Mouse (Mus musculus) limb, embryonic 10.5 days (tissue): Measurements from ENCODE around the gene Abhd17c. TPM values are rescaled to one million over a fixed set of nuclear protein-coding genes. Genes with fewer than 3 reads are reported as not detected.
"Not testable (repeated sequence)": the region's sequence is repeated elsewhere in the genome, so short reads cannot be mapped to it uniquely, and the experiment has no call there.

Experiments
- DNase-seq: peaks from one replicate; pipeline ENCODE4 v3.0.0-alpha.2; 2017; ENCODE audit warnings: low spot score
- H3K27ac ChIP-seq: fragments of 300-500 bp; sonication (generic); 2 replicates; pipeline ENCODE4 v1.5.1; 2016; ENCODE audit warnings: mild to moderate bottlenecking
- H3K27me3 ChIP-seq: fragments of 300-500 bp; sonication (generic); 2 replicates; pipeline ENCODE4 v1.6.1; 2016; ENCODE audit warnings: low read depth, mild to moderate bottlenecking; ENCODE audit not compliant: poor library complexity, severe bottlenecking
- H3K36me3 ChIP-seq: fragments of 300-500 bp; sonication (generic); 2 replicates; pipeline ENCODE4 v1.6.1; 2016; ENCODE audit warnings: mild to moderate bottlenecking, moderate library complexity
- H3K4me1 ChIP-seq: fragments of 300-500 bp; sonication (generic); 2 replicates; pipeline ENCODE4 v1.6.1; 2016
- H3K4me3 ChIP-seq: fragments of 300-500 bp; sonication (generic); 2 replicates; pipeline ENCODE4 v1.5.1; 2016; ENCODE audit warnings: mild to moderate bottlenecking, moderate library complexity
- H3K9me3 ChIP-seq: fragments of 300-500 bp; sonication (generic); replicated peaks from 2 replicates; pipeline ENCODE4 v1.6.1; 2016; ENCODE audit warnings: mild to moderate bottlenecking
- WGBS: fragments of 180-500 bp; shearing (Covaris S2); methylation state at CpG from one replicate; pipeline ENCODE4 v1.1.7; 2016; 5-methylcytosine and 5-hydroxymethylcytosine counted together
- polyA plus RNA-seq: library from polyadenylated mRNA; unstranded; fragments of >200 nt; fragmentation: Nextera tagmentation; extraction: Ambion mirVana; gene quantifications from 2 replicates; pipeline ENCODE4 v1.2.1, GENCODE M21; 2016

The Abhd17c gene
- polyA plus RNA-seq: 46.2 and 53.6 TPM in 2 replicates

DNA sequence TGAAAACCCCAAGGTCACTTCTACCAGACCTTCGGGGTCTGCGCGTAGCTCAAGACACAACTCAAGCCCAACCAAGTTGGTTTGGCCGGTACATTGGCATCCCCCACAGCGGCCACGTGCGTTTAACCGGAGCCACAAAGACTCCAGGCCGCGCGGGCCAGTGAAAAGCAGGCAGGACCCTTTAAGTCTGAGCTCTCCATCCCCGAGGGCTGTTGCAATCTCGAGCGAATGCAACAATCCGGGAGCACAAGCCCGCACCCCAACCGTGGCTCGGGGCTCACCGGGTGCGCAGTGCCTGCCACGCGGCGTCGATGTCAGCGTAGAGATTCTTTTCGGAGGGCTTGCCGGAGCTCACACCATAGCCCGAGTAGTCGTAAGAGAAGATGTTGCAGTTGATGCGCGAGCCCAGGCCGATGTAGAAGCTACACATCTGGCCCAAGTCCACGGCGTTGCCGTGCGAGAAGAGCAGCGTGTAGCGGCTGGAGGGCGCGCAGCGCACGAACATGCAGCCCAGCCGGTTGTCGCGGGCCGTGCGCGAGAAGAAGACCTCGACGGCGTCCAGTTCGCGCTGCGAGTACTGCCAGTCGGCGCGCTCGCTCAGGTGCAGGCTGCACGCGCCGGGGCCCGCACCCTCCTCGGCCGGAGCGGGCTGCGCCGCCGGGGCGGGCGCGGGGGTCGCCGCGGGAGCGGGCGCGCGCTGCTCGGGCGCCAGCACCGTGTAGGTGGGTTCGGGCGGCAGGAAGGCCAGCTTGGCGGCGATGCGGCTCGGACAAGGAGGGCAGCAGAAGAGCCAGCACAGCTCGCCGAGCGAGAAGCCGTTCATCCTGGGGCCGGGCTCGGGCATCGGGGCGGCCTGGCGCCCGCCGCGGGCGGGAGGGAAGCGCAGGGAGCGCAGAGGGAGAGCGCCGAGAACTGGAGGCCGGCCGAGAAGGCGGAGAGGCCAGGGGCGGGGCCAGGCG lies at the start of gene Abhd17c:
Gene Abhd17c (minus strand): TSS at position 893 of the 959 bp plus-strand sequence.
- Histone ChIP-seq H3K36me3 (peaks cover 16% of the 10 kb centered on the region), H3K4me1 (peaks cover 35% of the 10 kb centered on the region), H3K4me3 (peak within 1 kb of the TSS; percentile 96), H3K27ac (peak within 1 kb of the TSS; percentile 98), H3K9me3 (no peaks in the 10 kb centered on the region), H3K27me3 (no peaks in the 10 kb centered on the region)
- peak; percentile 76 for DNase-seq
- under 1% methylated on average over 107 of the region's 109 CpGs for WGBS

- H3K36me3 ChIP-seq: no peaks in the 10 kb centered on the region
- no peaks in the 10 kb centered on the region for H3K27me3 ChIP-seq
- no peaks in the 10 kb centered on the region for H3K9me3 ChIP-seq
- 84% methylated on average over 6 of the region's 6 CpGs for WGBS
- no peak overlapping the region for H3K4me3 ChIP-seq
- no peak for DNase-seq
- H3K27ac ChIP-seq: no peak overlapping the region
- no peaks in the 10 kb centered on the region for H3K4me1 ChIP-seq
Measured at GRCm38 (mm10) chr7:84197208-84197860, 45.6 kb upstream of the Abhd17c start.

- 80% methylated on average over 6 of the region's 6 CpGs for WGBS
- DNase-seq: no peak
- no peak overlapping the region for H3K27ac ChIP-seq
- no peak overlapping the region for H3K4me3 ChIP-seq
- H3K9me3 ChIP-seq: no peaks in the 10 kb centered on the region
- no peaks in the 10 kb centered on the region for H3K36me3 ChIP-seq
- H3K27me3 ChIP-seq: no peaks in the 10 kb centered on the region
- no peaks in the 10 kb centered on the region for H3K4me1 ChIP-seq
Measured at GRCm38 (mm10) chr7:84196221-84196620, 44.5 kb upstream of the Abhd17c start.

- DNase-seq: no peak
- 94% methylated on average over 3 of the region's 3 CpGs for WGBS
- H3K27ac ChIP-seq: no peak overlapping the region
Measured at GRCm38 (mm10) chr7:84192256-84192655, 40.6 kb upstream of the Abhd17c start.

GRCm38 (mm10) chr7:84191476-84191875 lies 39.8 kb upstream of the Abhd17c start:
- Histone ChIP-seq H3K4me3 (no peak overlapping the region), H3K27ac (no peak overlapping the region), H3K9me3 (no peaks in the 10 kb centered on the region), H3K27me3 (no peaks in the 10 kb centered on the region), H3K36me3 (no peaks in the 10 kb centered on the region), H3K4me1 (no peaks in the 10 kb centered on the region)
- 92% methylated on average over 2 of the region's 2 CpGs for WGBS
- no peak for DNase-seq

More at GRCm38 (mm10) chr7:84192256-84192655, 40.6 kb upstream of the Abhd17c start:
- H3K27me3 ChIP-seq: no peaks in the 10 kb centered on the region
- H3K36me3 ChIP-seq: no peaks in the 10 kb centered on the region
- no peaks in the 10 kb centered on the region for H3K9me3 ChIP-seq
- no peak overlapping the region for H3K4me3 ChIP-seq
- no peaks in the 10 kb centered on the region for H3K4me1 ChIP-seq

DNA sequence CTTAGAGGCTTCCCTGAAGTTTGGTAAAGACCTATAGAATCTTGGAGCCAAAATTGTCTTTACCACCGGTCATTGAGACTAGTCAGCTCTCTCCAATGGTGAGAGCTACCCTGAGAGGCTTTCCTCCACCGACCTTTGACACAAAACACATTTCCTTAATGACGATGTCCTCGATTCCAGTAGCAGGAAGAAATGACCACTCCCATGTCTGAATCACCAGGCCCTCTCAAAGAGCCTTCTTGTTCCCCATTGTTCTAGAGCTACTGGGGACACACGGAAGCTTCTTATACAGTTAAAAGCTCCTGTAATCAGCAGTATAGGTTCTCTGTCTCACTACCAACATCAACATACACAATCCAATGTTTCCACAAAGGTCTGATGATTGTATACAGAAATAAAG lies 36.5 kb upstream of the Abhd17c start:
- Histone ChIP-seq H3K27me3 (no peaks in the 10 kb centered on the region), H3K4me1 (no peaks in the 10 kb centered on the region), H3K4me3 (no peak overlapping the region), H3K36me3 (no peaks in the 10 kb centered on the region), H3K27ac (no peak overlapping the region), H3K9me3 (no peaks in the 10 kb centered on the region)
- DNase-seq: no peak
- 81% methylated on average over 5 of the region's 5 CpGs for WGBS

DNA sequence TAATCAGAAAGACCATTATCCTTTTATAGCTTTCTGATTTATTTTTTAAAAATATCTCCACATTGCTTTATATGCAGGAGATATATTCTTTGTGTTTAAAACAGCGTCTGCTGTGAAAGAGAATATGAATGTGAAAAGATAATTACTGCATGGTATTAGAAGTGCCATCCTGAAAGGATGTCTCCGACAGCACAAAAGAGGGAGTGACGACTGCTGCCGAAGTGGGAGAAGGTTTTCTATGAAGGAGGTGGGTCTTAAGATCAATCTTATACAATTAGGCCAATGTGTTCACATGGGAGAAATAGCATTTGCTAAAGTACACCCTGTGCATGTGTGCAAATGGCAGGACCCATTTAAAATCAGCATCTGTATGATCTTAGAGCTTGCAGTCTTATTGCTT lies 33.5 kb upstream of the Abhd17c start:
- no peaks in the 10 kb centered on the region for H3K9me3 ChIP-seq
- H3K4me3 ChIP-seq: no peak overlapping the region
- no peak overlapping the region for H3K27ac ChIP-seq
- DNase-seq: no peak
- no peaks in the 10 kb centered on the region for H3K4me1 ChIP-seq
- 91% methylated on average over 4 of the region's 4 CpGs for WGBS
- no peaks in the 10 kb centered on the region for H3K36me3 ChIP-seq
- no peaks in the 10 kb centered on the region for H3K27me3 ChIP-seq

DNA sequence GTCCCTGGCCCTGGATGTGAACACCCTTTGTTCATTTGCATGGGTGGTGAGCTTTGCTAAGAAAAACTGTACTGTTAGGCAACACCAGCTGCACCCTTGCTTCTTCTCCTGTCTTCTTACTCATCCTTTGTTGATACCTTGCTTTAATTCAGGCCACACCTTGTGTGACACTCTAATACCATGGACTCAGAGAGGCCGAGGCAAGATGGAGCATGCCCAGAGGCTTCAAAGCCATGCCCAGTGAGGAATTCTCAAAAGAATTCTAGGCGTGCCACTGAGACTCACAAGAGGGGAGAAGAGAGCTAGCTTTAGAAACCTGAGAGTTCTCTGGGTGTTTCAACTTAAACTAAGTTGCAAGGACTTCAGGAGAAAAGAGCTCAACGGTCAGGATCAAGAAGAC lies 33.0 kb upstream of the Abhd17c start:
- no peaks in the 10 kb centered on the region for H3K27me3 ChIP-seq
- no peak for DNase-seq
- 67% methylated on average over 3 of the region's 3 CpGs for WGBS
- no peak overlapping the region for H3K4me3 ChIP-seq
- H3K4me1 ChIP-seq: no peaks in the 10 kb centered on the region
- H3K27ac ChIP-seq: no peak overlapping the region
- no peaks in the 10 kb centered on the region for H3K36me3 ChIP-seq
- H3K9me3 ChIP-seq: no peaks in the 10 kb centered on the region

DNA sequence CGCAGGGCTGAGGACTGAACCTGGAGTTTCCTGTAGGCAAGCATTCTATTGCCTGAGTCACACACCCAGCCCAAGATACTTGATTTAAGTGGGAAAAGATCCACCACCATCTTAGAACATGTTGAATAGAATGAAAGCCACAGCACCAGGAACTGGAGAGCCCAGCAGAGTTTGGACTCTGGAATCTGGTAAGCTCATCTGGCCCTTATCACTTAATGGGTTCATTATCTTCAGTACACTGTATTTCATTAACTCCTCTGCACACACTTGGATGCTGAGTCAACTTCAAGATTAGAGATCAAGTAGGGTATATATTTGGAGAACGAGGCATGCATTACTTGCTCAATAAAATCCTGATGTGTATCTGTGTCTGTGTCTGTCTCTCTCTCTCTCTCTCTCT lies 27.1 kb upstream of the Abhd17c start:
- not testable (repeated sequence) for H3K9me3 ChIP-seq, H3K27me3 ChIP-seq, DNase-seq, H3K27ac ChIP-seq, H3K4me3 ChIP-seq, H3K36me3 ChIP-seq, H3K4me1 ChIP-seq
- WGBS: 90% methylated on average over 2 of the region's 2 CpGs

DNA sequence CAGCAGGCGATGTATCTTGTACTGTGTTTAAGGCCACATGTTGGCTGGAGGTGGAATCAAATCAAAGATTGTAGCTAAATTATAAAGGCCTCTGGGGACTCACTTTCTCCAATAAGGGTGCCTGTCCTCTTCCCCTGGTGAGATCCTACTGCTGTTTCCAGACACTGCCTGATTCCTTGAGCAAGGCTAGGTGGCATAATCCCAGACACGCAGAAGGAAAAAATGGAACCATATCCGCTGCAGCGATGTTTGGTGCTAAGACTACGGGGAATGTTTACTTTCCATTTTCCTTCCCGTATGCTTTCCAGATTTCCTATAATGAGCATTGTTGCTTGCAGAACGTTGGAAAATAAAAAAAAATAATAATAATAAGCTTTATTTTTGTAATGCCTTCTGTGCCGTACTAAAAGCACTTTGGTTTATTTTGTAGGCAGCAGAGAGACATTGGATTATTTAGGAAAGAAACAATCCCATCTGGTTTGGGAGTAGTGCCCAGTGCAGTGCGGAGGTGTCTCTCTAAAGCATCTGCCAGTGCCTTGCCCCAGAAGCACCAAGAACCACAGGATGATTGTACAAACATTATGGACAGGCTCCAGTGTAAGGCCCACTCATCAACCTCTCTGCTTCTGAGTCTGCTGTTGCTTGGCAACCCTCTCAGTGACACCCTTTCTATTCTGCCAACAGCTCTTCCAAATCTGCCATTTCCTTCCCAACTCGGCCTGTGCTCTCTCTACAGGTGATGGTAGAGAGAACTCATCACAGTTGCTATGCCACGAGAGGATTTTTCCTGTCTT lies 23.2 kb upstream of the Abhd17c start:
- no peak overlapping the region for H3K27ac ChIP-seq
- no peak overlapping the region for H3K4me3 ChIP-seq
- no peaks in the 10 kb centered on the region for H3K36me3 ChIP-seq
- H3K27me3 ChIP-seq: no peaks in the 10 kb centered on the region
- H3K9me3 ChIP-seq: no peaks in the 10 kb centered on the region
- no peaks in the 10 kb centered on the region for H3K4me1 ChIP-seq
- WGBS: 88% methylated on average over 11 of the region's 11 CpGs
- DNase-seq: no peak

DNA sequence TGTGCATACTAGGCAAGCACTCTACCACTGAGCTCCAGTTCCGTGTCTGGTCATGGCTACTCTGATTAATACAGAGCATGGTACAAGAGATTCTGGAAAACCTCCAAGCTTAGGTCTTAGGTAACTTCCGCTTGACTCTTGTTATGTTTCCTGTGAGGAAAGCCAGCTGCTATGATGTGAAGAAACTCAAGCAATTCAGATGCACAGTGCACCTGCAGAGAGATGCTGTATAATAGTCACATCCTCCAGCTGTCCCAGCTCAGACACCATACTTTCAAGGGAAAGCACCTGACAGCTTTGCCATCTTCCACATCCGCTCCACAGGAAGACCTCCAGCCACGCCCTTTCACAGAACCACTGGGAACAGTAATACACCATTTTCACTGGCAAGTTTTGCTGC lies 21.7 kb upstream of the Abhd17c start:
- no peak overlapping the region for H3K27ac ChIP-seq
- no peak for DNase-seq
- H3K4me1 ChIP-seq: no peaks in the 10 kb centered on the region
- no peaks in the 10 kb centered on the region for H3K27me3 ChIP-seq
- no peak overlapping the region for H3K4me3 ChIP-seq
- no peaks in the 10 kb centered on the region for H3K9me3 ChIP-seq
- H3K36me3 ChIP-seq: no peaks in the 10 kb centered on the region
- 93% methylated on average over 4 of the region's 4 CpGs for WGBS

DNA sequence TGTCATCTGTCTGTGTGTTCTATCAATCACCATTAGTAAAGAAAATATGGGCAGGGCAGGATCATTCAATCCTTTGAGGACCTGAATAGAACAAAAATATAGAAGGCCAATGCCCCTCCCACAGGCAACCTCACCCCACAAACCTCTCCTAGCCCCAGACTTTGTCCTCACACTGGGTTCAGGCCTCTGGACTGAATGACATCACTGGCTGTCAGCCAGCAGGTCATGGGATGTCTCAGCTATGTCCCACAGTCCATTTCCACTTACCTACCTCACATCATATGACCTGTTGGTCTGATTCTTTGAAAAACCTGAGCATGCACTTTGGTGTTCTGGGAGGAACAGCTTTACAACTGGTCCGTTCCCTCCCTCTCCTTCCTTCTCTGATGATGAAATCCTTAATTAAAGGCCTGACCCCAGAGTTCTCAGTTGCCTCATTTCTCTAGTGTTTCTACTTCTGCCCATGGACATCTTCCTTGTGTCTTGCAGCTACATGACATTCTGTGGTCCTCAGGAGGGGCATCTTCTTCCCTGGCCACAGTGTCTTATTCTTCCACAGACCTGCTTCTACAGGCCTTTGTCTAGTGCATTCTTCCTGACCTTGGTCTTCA lies 19.6 kb upstream of the Abhd17c start:
- no peaks in the 10 kb centered on the region for H3K36me3 ChIP-seq
- H3K27me3 ChIP-seq: no peaks in the 10 kb centered on the region
- no peak overlapping the region for H3K27ac ChIP-seq
- 0 out of 2 replicates have a peak, but pooled peaks cover 4% of the 10 kb centered on the region for H3K4me1 ChIP-seq
- H3K4me3 ChIP-seq: no peak overlapping the region
- no peaks in the 10 kb centered on the region for H3K9me3 ChIP-seq
- 86% methylated on average over 1 of the region's 1 CpGs for WGBS
- no peak for DNase-seq
